Mouse (Mus musculus) forebrain, embryonic 12.5 days (tissue): ENCODE measurements around the gene Cspg4. TPM values are rescaled to one million over a fixed set of nuclear protein-coding genes. Genes with fewer than 3 reads are reported as not detected.
A peak's percentile ranks its signal among the peaks of the same experiment; 100 is the strongest.

ENCODE experiments used
- ATAC-seq: fragments of 200-750 bp; cut with Nextera tagmentation; 2 replicates; pipeline ENCODE4 v1.8.0; 2017; ENCODE audit warnings: moderate TSS enrichment; ENCODE audit not compliant: low FRiP score
- H3K27ac ChIP-seq: fragments of 300-500 bp; sonication (generic); 2 replicates; pipeline ENCODE4 v1.5.1; 2016; ENCODE audit warnings: mild to moderate bottlenecking
- H3K27me3 ChIP-seq: fragments of 300-500 bp; sonication (generic); 2 replicates; pipeline ENCODE4 v1.6.1; 2016; ENCODE audit warnings: mild to moderate bottlenecking
- H3K36me3 ChIP-seq: fragments of 300-500 bp; sonication (generic); replicated peaks from 2 replicates; pipeline ENCODE4 v1.6.1; 2016; ENCODE audit warnings: mild to moderate bottlenecking
- H3K4me1 ChIP-seq: fragments of 300-500 bp; sonication (generic); 2 replicates; pipeline ENCODE4 v1.6.1; 2016
- H3K4me2 ChIP-seq: fragments of 300-500 bp; sonication (generic); 2 replicates; pipeline ENCODE4 v1.6.1; 2016; ENCODE audit warnings: mild to moderate bottlenecking, moderate library complexity
- H3K4me3 ChIP-seq: fragments of 300-500 bp; sonication (generic); replicated peaks from 2 replicates; pipeline ENCODE4 v1.5.1; 2016; ENCODE audit warnings: mild to moderate bottlenecking
- H3K9ac ChIP-seq: fragments of 300-500 bp; sonication (generic); 2 replicates; pipeline ENCODE4 v1.6.1; 2016; ENCODE audit warnings: mild to moderate bottlenecking
- H3K9me3 ChIP-seq: fragments of 300-500 bp; sonication (generic); 2 replicates; pipeline ENCODE4 v1.6.1; 2016
- WGBS: fragments of 180-500 bp; shearing (Covaris S2); methylation state at CpG from one replicate; pipeline ENCODE4 v1.1.7; 2016; 5-methylcytosine and 5-hydroxymethylcytosine counted together
- polyA plus RNA-seq: library from polyadenylated mRNA; unstranded; fragments of >200 nt; fragmentation: Nextera tagmentation; extraction: Ambion mirVana; gene quantifications from 2 replicates; pipeline ENCODE4 v1.2.1, GENCODE M21; 2016

Gene Cspg4
- polyA plus RNA-seq, 1 experiment from 2014 or later = 3.0 TPM

DNA sequence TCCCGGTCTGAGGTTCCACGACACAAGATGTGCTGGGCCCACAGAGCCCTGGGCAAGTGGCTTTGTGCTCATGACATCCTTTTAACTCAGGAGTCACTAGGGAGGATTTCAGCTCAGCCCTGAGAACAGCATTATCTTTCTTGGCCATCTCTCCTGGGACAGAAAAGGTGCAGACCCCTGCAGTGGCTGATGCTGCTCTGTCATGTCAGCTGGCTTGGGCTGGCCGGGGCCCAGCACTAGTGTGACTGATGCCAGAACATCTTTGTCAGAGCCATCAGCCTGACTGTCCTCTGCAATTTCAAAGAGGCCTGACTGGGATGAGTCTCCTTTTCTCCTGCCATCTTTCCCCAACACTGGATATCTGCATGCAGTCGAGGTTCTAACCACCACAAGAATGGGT is 17.4 kb downstream of the Cspg4 start:
- no peak for ATAC-seq
- Histone ChIP-seq H3K4me2 (no peak overlapping the region), H3K4me1 (no peaks in the 10 kb centered on the region), H3K27ac (no peak overlapping the region), H3K9me3 (no peaks in the 10 kb centered on the region), H3K9ac (no peak overlapping the region), H3K27me3 (no peaks in the 10 kb centered on the region), H3K36me3 (no peaks in the 10 kb centered on the region), H3K4me3 (no peak overlapping the region)
- WGBS = 79% methylated on average over 4 of the region's 4 CpGs

DNA sequence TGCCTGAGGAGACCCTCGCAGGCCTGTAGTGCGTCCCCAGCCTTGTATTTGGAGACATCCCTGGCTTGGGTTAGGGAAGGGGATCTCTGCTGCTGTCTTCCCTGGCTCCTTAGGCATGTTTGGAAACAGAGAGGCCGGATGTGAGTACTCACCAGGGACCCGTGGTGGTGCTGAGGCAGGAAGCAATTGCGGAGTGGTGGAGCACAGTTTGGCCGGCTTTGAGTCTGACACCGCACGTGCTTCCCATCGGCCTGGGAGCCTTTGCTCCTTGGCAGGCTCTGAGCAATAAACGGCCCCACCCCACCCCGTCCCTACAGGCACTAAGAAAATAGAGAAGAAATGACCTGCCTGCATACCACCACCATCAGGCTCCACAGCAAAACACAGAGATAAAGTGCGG is 18.0 kb downstream of the Cspg4 start:
- H3K27ac ChIP-seq = no peak overlapping the region

DNA sequence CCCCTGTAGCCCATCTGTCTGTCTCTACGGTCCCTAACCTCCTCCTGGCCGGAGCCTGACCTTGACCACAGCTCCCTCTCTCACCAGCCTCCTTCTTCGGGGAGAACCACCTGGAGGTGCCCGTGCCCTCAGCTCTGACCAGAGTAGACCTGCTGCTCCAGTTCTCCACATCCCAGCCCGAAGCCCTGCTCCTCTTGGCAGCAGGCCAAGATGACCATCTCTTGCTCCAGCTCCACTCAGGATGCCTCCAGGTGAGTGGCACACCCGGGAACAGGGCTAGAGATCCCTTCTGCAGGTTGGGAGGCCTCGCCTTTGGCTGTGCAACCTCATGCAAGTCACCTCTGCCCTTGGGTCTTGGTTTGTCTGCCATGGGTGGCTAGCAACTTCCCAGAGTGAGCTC is 18.6 kb downstream of the Cspg4 start:
- ATAC-seq = no peak
- H3K27ac ChIP-seq = no peak overlapping the region
- no peak overlapping the region for H3K4me2 ChIP-seq
- H3K9ac ChIP-seq = no peak overlapping the region
- H3K36me3 ChIP-seq = no peaks in the 10 kb centered on the region
- H3K4me1 ChIP-seq = no peaks in the 10 kb centered on the region
- no peaks in the 10 kb centered on the region for H3K27me3 ChIP-seq
- no peak overlapping the region for H3K4me3 ChIP-seq
- WGBS = 82% methylated on average over 7 of the region's 7 CpGs
- no peaks in the 10 kb centered on the region for H3K9me3 ChIP-seq

More for the DNA sequence above, 18.0 kb downstream of the Cspg4 start:
- no peak overlapping the region for H3K4me3 ChIP-seq
- no peaks in the 10 kb centered on the region for H3K27me3 ChIP-seq
- H3K9ac ChIP-seq = no peak overlapping the region
- H3K36me3 ChIP-seq = no peaks in the 10 kb centered on the region
- no peak for ATAC-seq
- H3K9me3 ChIP-seq = no peaks in the 10 kb centered on the region
- no peak overlapping the region for H3K4me2 ChIP-seq
- WGBS = 83% methylated on average over 12 of the region's 12 CpGs
- H3K4me1 ChIP-seq = no peaks in the 10 kb centered on the region

DNA sequence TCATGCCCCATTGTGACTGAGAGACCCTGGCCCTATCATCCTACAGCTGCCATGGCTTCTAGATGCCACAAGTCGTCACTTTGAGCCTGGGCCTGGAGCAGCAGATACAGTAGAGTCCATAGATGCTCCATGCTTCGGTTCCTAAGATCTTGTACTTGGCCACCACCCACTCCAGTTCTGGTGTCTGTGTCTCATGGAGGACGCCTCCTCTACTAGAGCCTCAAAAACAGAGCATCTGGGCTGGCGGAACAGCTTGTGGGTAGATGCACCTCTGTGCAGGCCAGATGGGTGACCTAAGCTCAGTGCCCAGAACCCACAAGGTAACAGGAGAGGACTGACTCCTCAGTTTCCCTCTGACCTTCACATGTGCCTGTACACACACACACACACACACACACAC is 19.5 kb downstream of the Cspg4 start:
- no peak overlapping the region for H3K27ac ChIP-seq
- ATAC-seq = no peak
- no peaks in the 10 kb centered on the region for H3K9me3 ChIP-seq
- H3K4me3 ChIP-seq = no peak overlapping the region
- H3K9ac ChIP-seq = no peak overlapping the region
- no peaks in the 10 kb centered on the region for H3K36me3 ChIP-seq
- H3K27me3 ChIP-seq = no peaks in the 10 kb centered on the region
- WGBS = 83% methylated on average over 4 of the region's 4 CpGs
- no peak overlapping the region for H3K4me2 ChIP-seq
- no peaks in the 10 kb centered on the region for H3K4me1 ChIP-seq

DNA sequence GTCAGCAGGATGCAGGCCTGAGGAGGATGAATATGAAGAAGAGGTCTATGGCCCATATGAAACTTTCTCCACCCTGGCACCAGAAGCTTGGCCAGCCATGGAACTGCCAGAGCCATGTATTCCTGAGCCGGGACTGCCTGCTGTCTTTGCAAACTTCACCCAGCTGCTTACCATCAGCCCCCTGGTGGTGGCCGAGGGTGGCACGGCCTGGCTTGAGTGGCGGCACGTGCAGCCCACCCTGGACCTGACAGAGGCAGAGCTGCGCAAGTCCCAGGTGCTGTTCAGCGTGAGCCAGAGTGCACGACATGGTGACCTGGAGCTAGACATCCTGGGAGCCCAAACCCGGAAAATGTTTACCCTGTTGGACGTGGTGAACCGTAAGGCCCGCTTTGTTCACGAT is 21.3 kb downstream of the Cspg4 start:
- H3K4me2 ChIP-seq = no peak overlapping the region
- H3K4me1 ChIP-seq = peaks cover 5% of the 10 kb centered on the region
- ATAC-seq = no peak
- H3K4me3 ChIP-seq = no peak overlapping the region
- no peak overlapping the region for H3K27ac ChIP-seq
- 64% methylated on average over 13 of the region's 13 CpGs for WGBS
- no peaks in the 10 kb centered on the region for H3K9me3 ChIP-seq
- peaks cover 12% of the 10 kb centered on the region; the same call in 1 of the 2 replicates for H3K27me3 ChIP-seq
- no peaks in the 10 kb centered on the region for H3K36me3 ChIP-seq
- H3K9ac ChIP-seq = no peak overlapping the region

DNA sequence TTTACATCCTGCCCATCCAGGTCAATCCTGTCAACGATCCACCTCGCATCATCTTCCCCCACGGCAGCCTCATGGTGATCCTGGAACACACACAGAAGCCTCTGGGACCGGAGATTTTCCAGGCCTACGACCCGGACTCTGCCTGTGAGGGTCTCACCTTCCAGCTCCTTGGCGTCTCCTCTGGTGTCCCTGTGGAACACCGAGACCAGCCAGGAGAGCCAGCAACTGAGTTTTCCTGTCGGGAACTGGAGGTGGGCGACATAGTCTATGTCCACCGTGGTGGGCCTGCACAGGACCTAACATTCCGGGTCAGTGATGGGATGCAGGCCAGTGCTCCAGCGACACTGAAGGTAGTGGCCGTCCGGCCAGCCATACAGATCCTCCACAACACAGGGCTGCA is 21.8 kb downstream of the Cspg4 start:
- H3K9ac ChIP-seq = no peak overlapping the region
- H3K36me3 ChIP-seq = no peaks in the 10 kb centered on the region
- peaks cover 6% of the 10 kb centered on the region for H3K4me1 ChIP-seq
- H3K4me3 ChIP-seq = no peak overlapping the region
- H3K27me3 ChIP-seq = peaks cover 13% of the 10 kb centered on the region; the same call in 1 of the 2 replicates
- no peak overlapping the region for H3K4me2 ChIP-seq
- H3K9me3 ChIP-seq = no peaks in the 10 kb centered on the region
- ATAC-seq = no peak
- 89% methylated on average over 15 of the region's 15 CpGs for whole genome bisulfite sequencing
- no peak overlapping the region for H3K27ac ChIP-seq

DNA sequence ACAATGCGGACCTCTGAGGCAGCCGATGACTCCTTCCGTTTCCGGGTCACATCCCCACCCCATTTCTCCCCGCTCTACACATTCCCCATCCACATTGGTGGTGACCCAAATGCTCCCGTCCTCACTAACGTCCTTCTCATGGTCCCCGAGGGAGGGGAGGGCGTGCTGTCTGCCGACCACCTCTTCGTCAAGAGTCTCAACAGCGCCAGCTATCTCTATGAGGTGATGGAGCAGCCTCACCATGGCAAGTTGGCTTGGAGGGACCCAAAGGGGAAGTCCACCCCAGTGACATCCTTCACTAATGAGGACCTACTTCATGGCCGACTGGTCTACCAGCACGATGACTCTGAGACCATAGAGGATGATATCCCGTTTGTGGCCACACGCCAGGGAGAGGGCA is 22.7 kb downstream of the Cspg4 start:
- peaks cover 10% of the 10 kb centered on the region for H3K4me1 ChIP-seq
- no peak overlapping the region for H3K4me2 ChIP-seq
- H3K4me3 ChIP-seq = no peak overlapping the region
- H3K36me3 ChIP-seq = no peaks in the 10 kb centered on the region
- WGBS = 95% methylated on average over 16 of the region's 16 CpGs
- no peak overlapping the region for H3K9ac ChIP-seq
- H3K9me3 ChIP-seq = no peaks in the 10 kb centered on the region
- H3K27me3 ChIP-seq = peaks cover 22% of the 10 kb centered on the region
- H3K27ac ChIP-seq = no peak overlapping the region
- no peak for ATAC-seq

DNA sequence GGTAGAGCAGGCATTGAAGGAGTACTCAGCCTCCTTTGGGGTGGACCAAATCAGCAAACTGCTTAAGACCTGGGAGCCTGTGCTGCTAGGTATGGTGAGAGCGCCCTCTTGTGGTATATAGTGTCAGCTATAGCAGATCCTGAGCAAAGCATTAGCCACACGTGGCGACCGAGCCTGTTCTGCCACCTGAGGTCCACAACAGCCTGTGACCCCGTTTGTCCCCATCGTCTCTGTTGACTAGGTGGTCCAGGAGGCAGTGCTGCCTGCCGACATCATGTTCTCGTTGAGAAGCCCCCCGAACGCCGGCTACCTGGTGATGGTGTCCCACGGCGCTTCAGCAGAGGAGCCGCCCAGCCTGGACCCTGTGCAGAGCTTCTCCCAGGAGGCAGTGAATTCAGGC is 25.0 kb downstream of the Cspg4 start:
- H3K4me2 ChIP-seq = peak overlapping the region; percentile 51
- H3K4me1 ChIP-seq = peaks cover 19% of the 10 kb centered on the region
- no peaks in the 10 kb centered on the region for H3K36me3 ChIP-seq
- 6% methylated on average over 14 of the region's 14 CpGs for WGBS
- H3K9me3 ChIP-seq = no peaks in the 10 kb centered on the region
- peaks cover 23% of the 10 kb centered on the region for H3K27me3 ChIP-seq
- peak overlapping the region; percentile 19; the same call in 1 of the 2 replicates for H3K4me3 ChIP-seq
- H3K27ac ChIP-seq = no peak overlapping the region
- peak overlapping the region; percentile 27; the same call in 1 of the 2 replicates for H3K9ac ChIP-seq
- peak; percentile 63 for ATAC-seq

DNA sequence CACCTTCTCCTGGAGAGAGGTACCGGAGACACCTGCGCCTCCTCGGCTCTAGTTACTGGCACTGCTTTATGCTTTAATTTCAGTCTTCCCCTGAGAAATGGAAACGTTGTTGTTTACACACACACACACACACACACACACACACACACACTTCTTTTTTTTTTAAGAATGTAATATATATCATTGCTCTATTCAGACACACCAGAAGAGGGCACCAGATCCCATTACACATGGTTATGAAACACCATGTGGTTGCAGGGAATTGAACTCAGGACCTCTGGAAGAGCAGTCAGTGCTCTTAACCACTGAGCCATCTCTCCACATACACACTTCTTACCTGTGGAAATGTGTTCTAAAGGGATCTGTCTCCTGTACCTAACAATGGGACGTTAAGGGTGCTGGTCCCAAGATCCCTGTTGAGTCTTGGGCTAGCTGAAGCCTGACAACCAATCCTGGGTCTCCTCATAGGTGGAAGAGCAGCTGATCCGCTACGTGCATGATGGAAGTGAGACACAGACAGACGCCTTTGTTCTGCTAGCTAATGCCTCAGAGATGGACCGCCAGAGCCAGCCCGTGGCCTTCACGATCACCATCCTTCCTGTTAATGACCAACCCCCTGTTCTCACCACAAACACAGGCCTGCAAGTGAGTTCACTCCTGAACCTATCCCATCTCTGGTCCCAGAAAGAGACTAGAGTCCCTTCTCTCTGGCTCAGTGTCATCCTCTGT is 25.9 kb downstream of the Cspg4 start:
- H3K4me1 ChIP-seq = peaks cover 19% of the 10 kb centered on the region
- no peak overlapping the region for H3K4me3 ChIP-seq
- H3K27me3 ChIP-seq = peaks cover 23% of the 10 kb centered on the region
- no peaks in the 10 kb centered on the region for H3K9me3 ChIP-seq
- WGBS = 73% methylated on average over 11 of the region's 11 CpGs
- ATAC-seq = no peak
- no peak overlapping the region for H3K27ac ChIP-seq
- no peak overlapping the region for H3K9ac ChIP-seq
- H3K4me2 ChIP-seq = no peak overlapping the region
- H3K36me3 ChIP-seq = no peaks in the 10 kb centered on the region

DNA sequence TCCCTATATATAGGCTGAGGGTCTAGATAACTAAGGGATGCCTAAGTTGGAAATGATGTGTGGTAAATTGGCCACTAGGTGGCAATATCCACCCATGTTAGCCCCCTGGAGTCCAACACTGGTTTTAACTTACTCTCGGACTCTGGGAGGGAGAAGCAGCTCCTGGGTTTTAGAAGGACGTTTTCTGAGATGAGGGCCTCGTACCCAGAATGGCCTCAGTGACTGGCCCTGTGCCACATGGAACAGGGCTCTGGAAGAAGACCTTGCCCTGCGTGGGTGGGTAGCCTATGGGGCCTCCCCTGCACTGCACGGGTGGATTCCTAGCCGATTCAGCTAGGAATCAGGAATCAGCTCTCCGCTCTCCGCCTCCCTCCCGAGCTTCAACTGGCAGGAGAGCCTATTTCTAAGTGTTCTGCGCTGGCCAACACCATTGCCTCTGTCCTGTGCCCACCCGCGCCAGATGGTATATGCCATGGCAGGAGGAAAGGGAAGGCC is 26.7 kb downstream of the Cspg4 start:
- ATAC-seq = peak; percentile 71
- Histone ChIP-seq H3K36me3 (no peaks in the 10 kb centered on the region), H3K4me3 (0 out of 2 replicates have a peak overlapping the region, but pooled peaks have one; percentile 4), H3K4me1 (peaks cover 19% of the 10 kb centered on the region), H3K9ac (peak overlapping the region; percentile 33; the same call in 1 of the 2 replicates), H3K4me2 (peak overlapping the region; percentile 42), H3K27ac (no peak overlapping the region), H3K27me3 (peaks cover 23% of the 10 kb centered on the region), H3K9me3 (no peaks in the 10 kb centered on the region)
- WGBS = 29% methylated on average over 12 of the region's 12 CpGs

DNA sequence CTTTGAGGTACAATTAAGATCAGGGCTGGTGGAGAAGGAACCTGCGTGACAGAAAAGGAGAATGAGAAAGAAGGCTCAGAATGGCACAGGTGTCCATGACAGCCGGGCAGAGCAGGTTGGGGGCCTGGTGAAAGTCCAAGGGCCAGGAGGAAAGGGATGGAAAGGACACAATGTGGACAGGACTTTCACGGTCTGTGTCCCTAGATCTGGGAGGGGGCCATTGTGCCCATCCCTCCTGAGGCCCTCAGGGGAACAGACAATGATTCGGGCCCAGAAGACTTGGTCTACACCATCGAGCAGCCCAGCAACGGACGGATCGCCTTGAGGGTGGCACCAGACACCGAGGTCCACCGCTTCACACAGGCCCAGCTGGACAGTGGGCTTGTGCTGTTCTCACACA is 27.3 kb downstream of the Cspg4 start:
- WGBS = 87% methylated on average over 10 of the region's 10 CpGs
- no peak overlapping the region for H3K4me3 ChIP-seq
- H3K27ac ChIP-seq = no peak overlapping the region
- no peak for ATAC-seq
- H3K4me2 ChIP-seq = no peak overlapping the region
- no peaks in the 10 kb centered on the region for H3K36me3 ChIP-seq
- no peaks in the 10 kb centered on the region for H3K9me3 ChIP-seq
- H3K4me1 ChIP-seq = peaks cover 19% of the 10 kb centered on the region
- peaks cover 23% of the 10 kb centered on the region for H3K27me3 ChIP-seq
- no peak overlapping the region for H3K9ac ChIP-seq

DNA sequence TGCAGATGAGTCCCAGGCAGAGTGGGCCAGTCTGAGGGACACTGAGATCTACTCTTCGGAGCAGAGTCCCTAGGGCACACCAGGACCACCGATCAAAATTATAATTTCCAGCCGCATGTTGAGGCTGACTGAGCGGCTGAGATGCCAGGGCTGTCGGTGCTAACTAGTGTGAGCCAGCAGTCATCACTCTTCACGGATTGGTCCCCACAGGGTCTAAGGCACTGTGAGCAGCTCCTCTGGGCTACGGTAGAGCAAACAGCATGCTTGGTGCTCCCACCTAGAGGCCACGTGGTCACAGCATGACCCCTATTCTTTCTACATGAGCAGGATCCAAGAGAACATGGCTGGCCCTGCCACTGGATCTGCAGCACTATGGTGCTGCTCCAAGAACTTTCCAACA is 28.5 kb downstream of the Cspg4 start:
- H3K4me1 ChIP-seq = peaks cover 19% of the 10 kb centered on the region
- no peak overlapping the region for H3K4me3 ChIP-seq
- no peaks in the 10 kb centered on the region for H3K9me3 ChIP-seq
- no peaks in the 10 kb centered on the region for H3K36me3 ChIP-seq
- H3K27ac ChIP-seq = no peak overlapping the region
- WGBS = 68% methylated on average over 8 of the region's 8 CpGs
- no peak overlapping the region for H3K4me2 ChIP-seq
- H3K27me3 ChIP-seq = peaks cover 23% of the 10 kb centered on the region
- H3K9ac ChIP-seq = no peak overlapping the region
- ATAC-seq = no peak

DNA sequence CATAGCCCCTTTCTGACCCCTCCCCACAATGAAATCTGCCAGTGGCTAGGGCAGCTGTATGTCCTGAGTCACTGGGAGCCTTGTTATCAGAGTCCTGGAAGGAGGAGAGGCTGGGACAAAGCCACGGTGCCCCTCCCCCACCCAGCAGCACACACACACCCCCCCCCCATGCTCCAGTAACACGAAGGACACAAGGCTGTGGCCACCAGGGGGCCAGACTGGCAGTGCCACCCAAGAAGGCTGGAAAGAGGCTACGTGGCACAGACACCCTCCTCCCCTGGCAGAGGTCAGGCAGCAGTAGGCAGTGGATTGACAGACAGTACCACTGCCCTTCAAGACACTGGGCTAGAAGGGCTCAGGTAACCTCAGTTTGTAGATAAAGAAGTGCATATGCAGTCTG is 29.2 kb downstream of the Cspg4 start:
- no peaks in the 10 kb centered on the region for H3K9me3 ChIP-seq
- ATAC-seq = no peak
- WGBS = 17% methylated on average over 3 of the region's 3 CpGs
- H3K4me2 ChIP-seq = no peak overlapping the region
- H3K4me1 ChIP-seq = peaks cover 19% of the 10 kb centered on the region
- H3K9ac ChIP-seq = no peak overlapping the region
- no peaks in the 10 kb centered on the region for H3K36me3 ChIP-seq
- no peak overlapping the region for H3K4me3 ChIP-seq
- H3K27ac ChIP-seq = no peak overlapping the region
- H3K27me3 ChIP-seq = peaks cover 23% of the 10 kb centered on the region
